Mouse (Mus musculus) adrenal gland, adult 18-20 months (tissue): ENCODE measurements around the gene Csad. TPM values are rescaled to one million over a fixed set of nuclear protein-coding genes. Genes with fewer than 3 reads are reported as not detected.
A peak's percentile ranks its signal among the peaks of the same experiment; 100 is the strongest.

ENCODE experiments used
- DNase-seq, 2 experiments: peaks; one replicate each; pipeline ENCODE4 v3.0.0; 2021 to 2022; ENCODE audit warnings: low spot score in 2 of 2
- long read RNA-seq, 2 experiments: library from polyadenylated mRNA; stranded (forward); transcript quantifications; one replicate each; pipeline ENCODE4 v2.0.0; 2021
- total RNA-seq, 2 experiments: library from RNA; stranded (reverse); gene quantifications; 1 replicate in 1 of 2; 2 replicates in 1 of 2; pipeline ENCODE4 v1.2.3; 2021

Csad gene
- 100 to 1,000 TPM in 1 of 2 experiments, 10 to 100 TPM in 1; 81.7 to 106 TPM for total RNA-seq
- long read RNA-seq, experiment 1, partial matches to known transcripts, result 11 of 123 reads
- long read RNA-seq, experiment 1, other reads (novel, unspliced or antisense), result 112 of 123 reads
- long read RNA-seq, experiment 2, partial matches to known transcripts, result 40 of 162 reads
- long read RNA-seq, experiment 2, other reads (novel, unspliced or antisense), result 122 of 162 reads

DNA sequence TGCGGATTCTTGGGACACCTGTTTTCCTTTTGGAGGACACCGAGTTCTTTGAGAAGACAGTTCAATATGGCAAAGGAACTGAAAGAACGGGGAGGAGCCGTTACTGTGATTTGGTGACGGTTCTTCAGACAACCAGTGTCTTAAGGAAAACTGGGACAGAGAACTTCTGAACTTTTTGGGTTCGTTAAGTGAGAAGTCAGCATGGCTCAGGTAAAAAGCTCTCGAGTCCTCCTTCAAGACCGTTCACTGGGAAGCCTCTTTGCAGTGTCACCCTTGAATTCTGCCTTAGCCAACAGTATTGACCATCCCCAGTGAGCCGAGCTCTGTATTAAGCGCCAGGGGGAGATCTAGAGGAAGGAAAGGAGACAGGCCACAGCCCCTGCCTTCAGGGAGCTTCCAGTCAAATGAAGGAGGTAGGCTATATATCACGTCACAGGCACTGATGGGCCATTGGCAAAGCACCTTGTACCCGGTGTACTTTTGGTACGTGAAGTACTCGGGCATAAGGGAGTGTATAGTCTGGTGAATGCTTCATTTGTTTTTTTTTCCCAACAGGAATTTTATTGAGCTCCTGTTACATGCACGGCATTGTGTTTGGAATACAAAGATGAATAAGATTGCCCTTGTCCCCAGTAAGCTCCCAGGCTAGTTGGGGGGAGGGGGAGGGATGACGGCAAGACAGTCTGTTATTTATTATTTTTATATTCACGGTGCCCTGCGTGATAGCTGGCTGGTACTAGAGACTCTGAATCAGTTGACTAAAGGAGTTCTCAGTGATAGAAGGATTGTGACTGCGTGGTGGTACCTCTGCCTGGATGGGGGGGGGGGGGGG lies at the start of gene Csad:
Gene Csad (minus strand): TSS at position 51 of the 832 bp plus-strand sequence.
- DNase-seq, result no peak

DNA sequence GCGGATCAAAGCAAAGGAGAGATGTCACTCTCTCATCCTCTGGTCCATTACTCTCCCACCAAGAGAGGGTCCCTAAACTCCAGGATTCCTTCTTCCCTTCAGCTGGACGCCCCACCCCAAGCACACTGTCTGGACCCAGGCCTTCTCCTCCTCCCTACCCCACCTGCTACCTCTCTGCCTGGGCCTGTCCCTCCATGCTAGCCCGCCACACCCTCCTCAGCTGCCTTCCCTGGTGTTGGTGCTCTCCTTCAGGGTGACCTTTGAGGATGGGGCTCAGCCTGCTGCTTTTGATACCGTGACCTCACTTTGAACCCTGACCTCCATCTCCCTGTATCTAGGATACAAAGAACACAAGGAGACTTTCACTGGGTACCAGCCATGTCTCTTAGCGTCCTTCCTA lies 46.0 kb upstream of the Csad start:
- DNase-seq, result no peak

DNA sequence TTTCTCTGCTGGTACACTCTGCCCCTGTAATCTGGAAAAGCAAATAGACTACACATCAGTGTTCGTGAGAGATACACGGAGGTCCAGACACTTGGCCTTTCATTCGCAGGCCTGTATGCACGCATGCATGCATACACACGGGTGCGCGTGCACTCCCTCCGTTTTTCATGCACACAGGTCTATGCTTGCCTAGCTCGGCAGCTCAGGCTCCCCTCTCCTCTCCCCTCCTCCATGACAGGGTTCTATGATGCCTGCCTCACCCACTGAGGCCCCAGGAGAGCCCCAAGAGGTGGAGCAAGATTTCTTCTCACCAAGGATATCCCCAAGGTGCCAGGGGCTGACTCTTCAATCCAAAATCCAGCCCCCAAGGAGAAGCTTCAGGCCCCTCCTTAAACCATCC lies 45.4 kb upstream of the Csad start:
- DNase-seq, result no peak

DNA sequence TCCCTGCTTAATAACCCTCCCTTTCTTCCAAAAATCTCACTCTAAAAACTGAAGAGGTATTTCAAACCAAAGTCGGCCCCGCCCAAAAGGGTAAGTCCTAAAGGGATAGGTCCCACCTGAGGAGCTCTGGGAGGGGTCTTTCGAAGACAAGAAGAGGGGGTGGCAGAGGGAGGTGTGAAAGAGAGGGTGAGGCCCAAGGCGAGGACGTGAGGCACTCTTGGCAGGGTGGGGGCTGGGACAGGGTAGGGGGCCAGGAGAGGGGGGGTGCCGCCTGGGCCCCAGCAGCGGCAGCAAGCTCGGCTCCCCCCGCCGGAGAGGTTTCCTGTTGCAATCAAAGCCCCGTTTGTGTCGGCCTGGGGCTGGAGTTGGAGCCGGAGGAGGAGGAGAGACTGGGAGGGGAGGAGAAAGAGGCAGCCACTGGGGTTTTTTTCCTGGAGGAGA lies 44.7 kb upstream of the Csad start:
- no peak for DNase-seq

DNA sequence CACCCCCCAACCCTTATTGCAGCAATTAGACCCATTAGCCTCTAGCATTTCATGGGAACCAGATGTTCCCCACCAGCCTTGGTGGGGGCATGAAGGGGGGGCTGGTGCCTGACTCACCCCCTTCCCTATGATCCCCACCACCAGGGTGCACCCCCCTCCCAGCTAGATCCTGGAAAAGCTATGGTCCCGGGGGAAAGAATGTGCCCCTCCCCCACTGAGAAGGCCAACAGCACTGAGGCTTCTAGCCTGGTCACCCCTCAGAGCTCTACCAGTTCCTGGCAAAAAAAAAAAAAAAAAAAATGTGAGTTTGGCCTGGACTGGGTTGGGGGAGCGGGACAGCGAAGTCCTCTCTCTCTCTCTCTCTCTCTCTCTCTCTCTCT lies 44.3 kb upstream of the Csad start:
- no peak for DNase-seq

DNA sequence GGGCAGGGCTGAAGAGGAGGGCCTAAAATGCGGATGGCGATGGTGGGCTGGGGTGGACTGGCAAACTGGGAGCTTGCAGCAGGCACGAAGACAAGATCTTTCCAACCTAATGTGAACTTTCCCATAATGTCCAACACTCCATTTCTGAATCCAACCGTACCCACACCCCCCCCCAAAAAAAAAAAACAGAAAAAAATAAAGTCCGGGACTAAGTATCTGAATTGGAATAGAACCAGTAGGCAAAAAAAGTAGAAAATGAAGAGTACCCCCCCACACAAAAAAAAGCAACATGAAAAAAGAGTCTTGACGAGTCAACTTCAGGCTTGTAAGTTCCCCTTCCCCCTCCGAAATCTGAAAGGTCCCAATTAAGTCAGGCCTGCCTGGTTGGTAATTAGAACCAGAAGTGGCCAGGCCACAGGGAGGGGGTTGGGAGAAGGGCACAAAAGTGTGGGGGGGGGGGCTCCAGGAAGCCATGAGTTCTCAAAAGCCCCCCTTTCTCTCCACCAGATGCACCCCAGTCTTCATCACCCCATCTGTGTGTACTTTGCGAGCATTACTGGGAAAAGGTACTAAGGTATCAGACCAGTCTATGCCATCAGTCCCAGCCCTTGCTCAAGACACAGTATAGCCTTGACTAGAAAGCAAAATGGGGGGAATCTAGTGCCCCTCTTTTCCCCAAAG lies 43.7 kb upstream of the Csad start:
- DNase-seq, result no peak

DNA sequence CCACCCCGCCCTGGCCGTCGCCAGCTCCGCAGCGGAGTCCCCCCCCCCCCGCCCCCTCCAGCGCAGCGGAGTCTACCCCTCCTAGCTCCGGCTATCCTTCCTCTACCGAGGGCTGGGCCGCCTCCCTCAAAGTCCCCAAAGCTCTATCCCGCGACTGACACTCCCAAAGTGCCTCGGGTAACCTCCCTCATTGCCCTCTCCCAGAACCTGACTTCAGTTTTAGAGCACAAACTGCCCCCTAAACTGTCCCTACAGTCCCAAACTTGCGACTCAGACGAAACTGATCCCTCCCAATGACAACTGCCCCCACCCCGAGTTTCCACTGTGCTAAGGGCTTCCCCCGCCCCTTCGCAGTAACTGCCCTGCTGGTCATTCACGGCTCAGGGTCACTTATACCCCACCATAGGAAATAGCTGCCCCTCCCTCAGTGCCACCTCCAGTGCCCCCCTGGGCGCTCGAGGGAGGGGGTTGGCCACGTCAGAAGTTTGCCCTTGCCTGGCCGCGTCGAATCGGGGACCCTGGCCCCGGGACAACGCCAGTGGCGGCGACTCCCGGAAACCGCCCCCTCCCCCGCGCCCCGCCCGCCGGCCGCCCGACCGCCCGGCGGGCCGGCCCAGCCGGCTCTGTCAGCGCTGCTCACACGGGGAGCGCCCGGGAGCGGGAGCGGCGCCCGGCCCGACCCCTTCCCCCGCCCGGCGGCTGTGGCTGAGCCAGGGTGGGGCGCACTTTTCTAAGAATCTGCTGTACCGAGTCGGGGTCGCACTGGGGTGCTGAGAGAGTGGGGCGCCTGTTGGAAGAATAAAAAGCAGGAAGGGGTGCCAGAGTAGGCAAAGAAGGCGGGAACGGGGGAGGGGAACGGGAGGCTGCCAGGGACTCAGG lies 43.0 kb upstream of the Csad start:
- DNase-seq, result peak; percentile 73 to 77

DNA sequence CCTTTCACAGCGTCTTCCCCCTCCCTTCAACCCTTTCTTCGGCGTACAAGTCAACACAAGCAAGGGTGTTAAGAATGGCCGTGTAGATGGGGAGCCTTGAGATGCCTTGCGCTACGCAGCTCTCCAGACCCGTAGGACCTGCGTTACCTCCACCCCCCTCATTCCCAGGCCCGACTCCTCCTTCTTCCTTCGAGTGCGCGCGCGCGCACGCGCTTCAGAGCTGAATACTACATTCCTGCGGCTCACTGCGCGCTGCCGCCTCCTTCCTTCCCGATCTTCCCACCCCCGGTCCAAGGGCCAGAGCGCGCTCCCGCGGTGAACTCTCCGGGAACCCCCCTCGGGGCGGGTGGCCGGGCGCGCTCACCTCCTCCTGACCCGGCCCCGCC lies 42.3 kb upstream of the Csad start:
- peak; percentile 89 for DNase-seq

DNA sequence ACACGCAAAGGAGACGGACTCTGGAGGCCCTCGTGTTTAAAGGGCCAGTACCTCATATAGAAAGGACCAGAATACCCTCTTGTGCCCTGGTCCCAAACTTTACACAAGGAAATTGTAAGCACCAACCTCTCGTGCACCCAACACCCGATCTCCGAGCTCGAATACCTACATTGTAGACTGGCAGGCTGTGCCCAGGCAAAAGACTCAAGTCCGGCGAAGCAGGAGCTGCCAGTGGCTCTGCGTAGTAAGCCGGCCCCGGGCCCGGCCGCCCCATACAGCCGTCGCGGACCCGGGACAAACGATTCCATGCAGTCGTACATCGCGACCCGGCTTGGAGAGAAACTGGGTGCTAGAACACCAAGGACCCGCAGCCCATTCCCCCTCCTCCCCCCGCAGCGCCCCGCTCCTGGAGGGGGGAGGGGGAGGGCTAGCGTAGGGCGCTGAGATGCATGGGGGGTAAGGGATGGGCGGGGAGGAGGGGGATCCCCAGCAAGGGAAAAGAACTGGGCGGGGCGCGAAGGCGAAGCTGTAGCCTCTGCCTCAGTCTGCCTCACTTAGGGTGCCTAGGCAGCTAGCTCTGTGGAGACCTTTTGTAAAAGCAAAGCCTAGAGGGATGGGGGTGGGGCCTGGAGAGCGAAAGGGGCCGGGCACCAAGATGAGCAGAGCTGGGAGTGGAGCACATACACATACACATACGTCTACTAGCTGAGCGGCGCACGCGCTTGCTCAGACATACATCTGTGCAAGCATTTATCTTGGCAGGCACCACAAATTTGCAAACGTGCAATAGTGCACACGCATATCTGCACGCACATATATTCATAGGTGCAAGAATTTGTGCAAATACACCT lies 41.6 kb upstream of the Csad start:
- peak; percentile 51 to 64 for DNase-seq

DNA sequence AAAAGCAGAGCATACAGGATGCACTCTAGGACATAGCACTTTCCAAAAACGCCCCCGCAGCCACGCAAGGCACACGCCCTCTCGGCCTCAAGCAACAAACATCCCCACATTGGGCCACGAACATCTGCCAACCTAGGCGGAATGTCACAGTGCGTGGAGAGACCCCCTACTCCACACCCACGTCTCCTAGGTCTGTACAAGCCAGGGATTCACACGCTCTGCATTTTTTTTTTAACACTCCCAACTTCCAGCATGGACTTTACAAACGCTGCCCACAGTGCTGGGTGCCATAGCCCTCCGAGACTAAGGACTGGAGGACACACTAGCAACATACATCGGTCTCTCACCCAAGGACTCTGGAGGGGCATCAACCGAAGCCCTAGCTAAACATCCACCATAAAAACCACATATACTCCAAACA lies 40.9 kb upstream of the Csad start:
- no peak for DNase-seq

DNA sequence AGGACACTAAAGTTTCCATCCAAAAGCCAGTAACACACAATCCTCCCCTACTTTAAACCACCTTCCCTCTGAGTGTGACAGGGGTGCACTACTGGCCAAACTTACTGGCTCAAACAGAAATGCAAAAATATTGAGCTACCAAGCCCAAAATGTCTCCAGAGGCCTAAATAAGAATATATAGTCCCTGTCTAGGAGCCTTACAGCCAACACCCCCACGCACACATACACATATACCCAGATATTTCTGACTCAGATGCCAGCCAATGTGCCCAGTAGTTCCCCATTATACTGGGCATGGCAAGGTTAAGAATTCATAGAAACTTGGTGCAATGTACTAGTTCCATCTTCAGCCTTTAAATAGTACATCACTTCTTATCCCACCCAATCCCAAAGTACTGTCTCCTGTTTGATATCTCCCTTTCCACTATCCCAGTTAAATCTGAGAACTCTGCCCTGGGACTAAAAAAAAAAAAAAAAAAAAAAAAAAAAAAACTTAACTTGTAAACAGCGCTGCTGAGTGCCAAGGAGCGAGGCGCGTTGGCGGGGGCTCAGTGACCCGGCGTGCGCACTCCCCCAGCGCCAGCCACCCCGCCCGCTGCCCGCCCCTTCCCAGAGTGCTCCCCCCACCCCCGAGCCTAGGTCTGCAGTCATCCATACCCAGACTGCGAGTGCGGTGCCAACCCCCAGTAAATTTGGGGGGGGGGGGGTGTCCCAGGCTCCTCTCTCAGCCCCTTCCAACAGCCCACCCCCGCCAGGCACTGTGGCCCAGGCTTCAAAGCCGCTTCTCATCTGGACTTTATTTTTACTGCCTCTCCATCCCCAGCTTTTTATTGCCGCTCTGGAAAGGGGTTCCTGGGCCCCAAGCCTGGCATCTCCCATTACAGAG lies 40.0 kb upstream of the Csad start:
- no peak for DNase-seq

DNA sequence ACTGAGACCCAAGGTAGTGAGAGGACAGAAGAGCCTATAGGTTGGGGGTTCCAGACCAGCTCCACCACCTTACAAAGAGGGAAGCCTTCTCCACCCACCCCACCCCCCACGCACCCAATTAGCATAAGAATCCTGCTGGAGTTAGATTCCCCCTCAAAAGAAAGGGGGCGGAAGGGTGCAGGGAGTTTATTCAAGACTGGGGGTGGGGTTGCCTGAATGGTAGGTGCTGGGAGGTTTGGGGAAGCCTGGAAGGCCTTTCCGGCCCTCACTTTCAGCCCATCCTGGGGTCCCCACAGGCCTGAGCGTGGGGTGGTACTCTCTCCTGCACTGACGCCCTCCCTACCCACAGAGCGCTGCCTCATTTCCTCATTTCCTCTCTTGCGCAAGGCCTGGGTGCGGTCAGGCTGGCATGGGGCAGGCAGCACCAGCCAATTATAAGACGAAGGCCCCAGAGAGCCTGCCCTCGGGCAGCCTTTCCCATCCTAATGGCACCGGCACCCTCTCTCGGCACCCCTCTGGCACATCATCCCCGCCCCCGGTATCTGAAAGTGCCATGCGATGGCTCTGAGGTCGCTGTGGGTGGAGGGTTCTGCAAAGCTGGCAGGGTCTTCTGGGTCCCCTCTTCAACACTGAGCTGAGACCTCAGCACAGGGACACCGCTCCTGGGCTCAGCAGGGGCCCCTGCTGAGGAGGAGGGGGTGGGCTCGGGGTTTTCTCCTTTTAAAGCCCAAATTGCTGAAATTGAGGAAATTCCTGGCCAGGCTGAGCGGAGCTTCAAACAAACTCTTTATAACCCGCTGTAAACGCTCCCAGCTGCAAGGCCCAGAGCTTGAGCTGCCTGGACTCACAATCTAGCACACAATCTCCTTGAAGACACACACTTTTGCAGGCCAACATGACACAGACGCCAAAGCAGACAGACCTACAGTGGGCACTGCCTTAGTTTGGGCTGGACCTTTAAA lies 39.0 kb upstream of the Csad start:
- peak; percentile 51 to 69 for DNase-seq

DNA sequence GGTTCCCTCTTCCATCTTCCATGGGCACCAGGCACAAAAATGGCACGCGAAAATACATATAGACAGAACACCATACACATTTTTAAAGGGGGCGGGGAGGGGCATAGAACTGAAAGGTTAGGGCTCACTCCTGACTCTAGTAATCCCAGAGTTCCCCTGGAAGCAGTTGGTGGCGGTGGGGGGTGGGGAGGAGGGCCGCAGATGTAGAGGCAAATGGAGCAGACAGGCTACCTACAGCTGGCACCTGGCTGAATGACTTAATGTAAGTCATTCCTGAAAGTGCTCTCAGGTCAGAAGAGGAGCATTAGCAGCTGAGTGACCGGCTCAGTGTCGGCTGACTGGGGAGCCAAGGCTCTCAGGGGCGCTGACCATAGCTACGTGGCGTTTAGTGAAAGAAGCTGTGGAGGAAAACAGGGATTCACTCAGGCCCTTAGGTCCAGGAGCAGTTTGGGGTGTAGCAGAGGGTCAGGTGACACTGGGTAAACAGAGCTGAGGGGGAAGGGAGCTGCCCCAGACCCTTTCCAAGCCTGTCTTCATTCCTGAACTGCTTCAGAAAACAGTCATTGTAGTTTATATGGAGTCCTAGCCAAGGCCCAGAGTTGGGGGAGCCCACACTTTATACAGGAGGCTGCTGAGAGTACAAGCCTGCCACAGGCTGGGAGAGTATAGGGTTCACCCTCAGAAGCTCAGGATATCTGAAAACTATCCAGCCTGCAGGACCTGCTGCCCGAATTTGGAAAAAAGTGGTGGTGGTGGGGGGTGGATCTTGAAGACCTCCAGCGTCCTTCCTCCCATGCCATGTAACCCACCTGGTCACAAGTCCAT lies 38.1 kb upstream of the Csad start:
- no peak for DNase-seq

DNA sequence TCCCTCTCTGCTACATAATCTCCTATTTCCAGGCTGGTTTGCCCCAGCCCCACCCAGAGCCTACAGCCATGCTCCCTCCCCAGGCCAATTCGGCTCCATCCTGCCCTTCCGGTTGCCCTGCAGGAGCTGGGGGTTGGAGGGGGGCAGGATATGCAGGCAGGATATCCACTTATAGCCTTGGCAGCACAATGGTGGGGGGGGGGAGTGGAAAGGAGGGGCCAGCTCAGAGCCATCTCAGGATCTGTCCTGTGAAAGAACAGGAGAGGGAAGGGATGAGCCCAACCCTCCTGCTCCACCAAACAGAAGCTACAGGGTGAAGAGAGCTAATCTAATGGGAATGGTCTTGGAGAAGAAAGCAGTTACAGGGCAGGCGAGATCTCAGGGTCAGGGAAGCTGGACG lies 36.1 kb upstream of the Csad start:
- DNase-seq, result no peak

DNA sequence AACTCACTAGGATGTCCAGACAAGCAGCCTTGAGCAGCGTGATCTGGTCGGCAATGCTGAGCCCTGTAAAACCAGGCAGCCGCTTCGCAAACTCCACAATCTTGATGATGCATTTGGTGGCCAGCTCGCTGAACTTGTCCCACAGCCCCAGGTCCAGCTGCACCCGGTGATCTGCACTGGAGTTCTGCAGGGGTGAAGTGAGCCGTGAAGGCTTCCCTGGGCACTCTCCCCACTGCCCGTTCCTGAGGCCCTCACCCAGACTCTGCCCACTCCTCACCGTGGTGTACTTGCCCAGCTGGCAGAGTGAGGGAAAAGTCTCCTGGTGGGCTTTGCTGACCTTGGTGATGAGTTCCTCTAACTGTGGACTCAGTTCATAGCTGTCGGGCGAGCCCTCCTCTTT lies 35.3 kb upstream of the Csad start:
- DNase-seq, result no peak

DNA sequence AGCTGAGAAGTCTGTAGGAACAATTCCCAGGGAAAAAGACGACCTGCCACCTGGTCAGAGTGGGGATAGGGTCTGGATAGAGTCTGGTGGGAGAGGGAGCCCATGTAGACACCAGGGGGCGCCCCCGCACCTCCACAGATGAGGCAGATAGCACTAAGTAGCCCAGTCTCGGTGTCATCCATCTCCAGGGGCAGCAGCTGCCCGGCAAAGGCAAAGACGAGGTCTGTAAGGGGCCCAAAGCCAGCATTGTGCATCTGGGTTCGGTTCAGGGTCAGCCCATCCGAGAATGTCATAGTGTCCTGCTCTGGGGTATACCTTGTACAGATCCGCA lies 34.7 kb upstream of the Csad start:
- peak; percentile 83 to 88 for DNase-seq

DNA sequence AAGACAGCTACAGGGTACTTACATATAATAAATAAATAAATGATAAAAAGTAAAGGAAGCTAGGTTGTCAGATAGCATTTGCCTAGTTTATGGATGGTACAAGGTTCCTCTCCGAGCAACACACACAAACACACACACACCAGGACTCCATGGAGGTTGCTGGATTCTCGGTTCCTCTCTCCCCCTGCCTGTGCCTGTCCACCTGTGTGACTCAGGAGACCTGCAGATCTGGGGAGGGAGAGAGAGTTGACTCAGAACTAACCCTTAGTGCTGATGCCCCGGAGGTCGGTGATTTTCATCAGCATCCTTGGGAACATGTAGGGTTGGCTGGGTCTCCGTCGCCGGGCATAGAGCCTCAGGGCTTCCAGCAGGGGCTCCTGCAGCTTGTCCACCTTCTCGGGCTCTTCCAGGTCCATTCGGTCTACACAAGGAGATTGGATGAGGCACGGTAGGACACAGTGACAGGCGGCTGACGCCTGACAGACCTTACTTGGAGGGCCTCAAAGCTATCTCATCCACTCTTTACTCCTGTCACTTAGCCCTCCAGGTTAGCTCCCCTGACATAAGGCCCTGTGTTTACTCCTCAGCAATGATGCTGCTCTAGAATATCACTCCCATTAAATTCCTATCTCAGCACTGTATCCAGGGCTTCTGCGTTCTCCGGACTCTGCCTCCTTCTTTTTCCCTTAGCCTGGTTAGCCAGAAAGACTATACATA lies 34.2 kb upstream of the Csad start:
- no peak for DNase-seq
